Mouse (Mus musculus) frontal cortex, postnatal 10 days (tissue): ENCODE measurements at regions not wholly inside any gene's neighbourhood (a gene's known extent, or its start where the extent isn't known, plus 50 kb on each side); places are given as distances from the start of the nearest gene placed in this dataset.

Experiments used
- DNase-seq, 2 experiments: peaks; one replicate each; pipeline ENCODE4 v3.0.0; 2022; ENCODE audit warnings: low spot score in 2 of 2, mixed read lengths in 1 of 2

DNA sequence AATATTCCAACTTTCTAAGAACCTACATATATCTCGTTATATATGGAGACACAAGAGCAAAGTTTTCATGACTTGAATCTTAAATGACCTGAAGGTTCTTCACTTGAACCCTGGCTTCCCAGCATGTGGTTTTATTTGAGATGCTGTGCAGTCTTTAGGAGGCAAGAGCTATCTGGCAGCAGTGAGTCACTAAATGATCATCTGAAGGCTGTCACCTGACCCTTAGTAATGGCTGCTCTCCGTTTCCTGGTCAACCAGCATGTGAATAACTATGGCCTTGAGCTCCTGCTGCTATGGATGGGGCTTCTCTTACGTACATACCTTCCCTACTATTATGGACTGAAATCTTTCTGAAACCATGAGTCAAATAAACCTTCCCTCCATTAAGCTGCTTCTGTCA is 149.8 kb upstream of the Zpld1 start:
- DNase-seq, result no peak

DNA sequence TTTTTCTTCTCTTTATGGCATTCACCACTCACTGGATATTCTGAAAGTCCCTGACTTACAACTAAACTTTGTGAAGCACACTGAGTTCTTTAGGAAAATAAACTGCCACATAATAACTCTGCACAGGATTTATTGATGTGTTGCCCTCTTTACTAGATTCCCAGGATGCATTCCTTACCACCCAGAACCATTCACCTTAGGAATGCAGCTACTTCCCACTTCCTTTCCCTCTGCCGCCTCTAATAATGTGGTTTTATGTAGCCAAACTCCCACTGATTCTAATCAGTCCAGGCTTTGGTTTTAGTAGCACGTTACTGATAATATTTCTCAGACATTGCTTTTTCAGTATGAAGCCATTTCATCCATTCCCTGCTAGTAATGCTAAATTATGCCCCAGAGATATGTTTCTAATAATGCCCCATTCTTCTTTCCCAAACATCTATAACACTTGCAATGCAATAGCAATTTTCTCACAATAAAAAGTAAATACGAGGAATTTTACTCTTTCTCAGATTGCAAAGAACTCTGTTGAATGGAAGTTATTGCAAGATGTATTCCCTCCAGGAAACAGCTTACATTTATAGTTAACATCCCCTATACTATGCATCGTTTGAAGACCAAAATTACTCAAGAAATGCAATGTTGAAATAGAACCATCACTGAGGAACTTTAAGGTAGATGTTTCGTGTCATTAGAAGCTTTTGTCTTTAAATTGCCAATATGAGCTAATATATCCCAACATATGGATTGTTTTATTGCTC is 145.2 kb upstream of the Zpld1 start:
- DNase-seq, result no peak

GRCm38 (mm10) chr16:55435139-55435968 is 137.6 kb upstream of the Zpld1 start:
- no peak for DNase-seq

DNA sequence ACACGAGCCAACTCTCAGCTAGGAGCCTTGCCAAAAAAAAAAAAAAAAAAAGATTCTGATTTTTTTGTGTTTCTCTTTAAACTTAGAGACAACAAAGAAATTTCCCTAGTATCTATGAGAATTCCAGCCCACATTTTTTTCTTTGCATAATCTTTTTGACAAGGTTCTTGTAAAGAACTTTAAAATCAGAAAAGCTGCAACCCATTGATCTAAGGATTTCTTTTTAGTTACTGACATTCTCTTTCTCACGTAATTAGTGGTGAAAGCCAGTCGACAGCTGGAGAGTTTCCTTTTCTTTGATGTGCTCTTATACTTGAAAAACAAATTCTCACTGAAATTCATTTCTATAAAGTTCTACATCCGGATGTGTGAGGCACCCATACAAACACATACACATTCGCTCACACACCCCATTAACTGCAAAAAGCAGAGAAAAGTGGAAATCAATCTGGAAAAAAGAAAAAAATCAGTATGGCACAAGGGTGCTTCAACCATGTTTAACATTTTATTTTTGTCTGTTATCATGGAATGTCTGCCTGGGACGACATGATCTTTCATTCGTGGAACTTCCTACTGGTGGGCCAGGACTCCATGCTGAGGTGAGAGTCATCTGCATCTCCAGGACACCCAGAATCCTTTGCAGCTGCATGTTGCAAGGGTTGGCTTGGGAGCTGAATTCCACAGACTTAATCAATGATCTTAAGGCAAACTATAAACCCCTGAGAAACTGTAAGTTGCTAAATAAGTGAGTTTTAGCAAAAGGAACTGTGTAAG is 124.0 kb upstream of the Zpld1 start:
- DNase-seq, result no peak

- no peak for DNase-seq
Measured at GRCm38 (mm10) chr16:55420876-55421568, 123.2 kb upstream of the Zpld1 start.

DNA sequence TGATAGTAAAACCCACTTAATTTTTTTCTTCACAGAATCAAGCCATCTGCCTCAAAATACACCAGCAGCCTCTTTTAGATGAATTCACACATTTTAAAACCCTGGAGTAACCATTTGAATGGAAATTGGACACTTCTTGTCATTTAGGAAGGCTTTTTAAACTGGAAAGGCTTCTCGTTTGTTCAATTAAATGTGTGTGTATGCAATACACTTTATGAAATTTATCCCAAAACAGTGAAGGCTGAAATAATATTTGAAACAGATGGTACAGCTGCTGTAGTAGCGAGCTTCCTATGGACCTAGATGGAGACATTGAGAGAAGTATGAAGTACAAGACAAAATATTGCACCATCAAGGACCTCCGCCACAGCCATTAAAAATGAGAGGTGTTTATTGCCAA is 121.1 kb upstream of the Zpld1 start:
- no peak for DNase-seq

- no peak for DNase-seq
Measured at GRCm38 (mm10) chr16:55400818-55401217, 103.0 kb upstream of the Zpld1 start.

DNA sequence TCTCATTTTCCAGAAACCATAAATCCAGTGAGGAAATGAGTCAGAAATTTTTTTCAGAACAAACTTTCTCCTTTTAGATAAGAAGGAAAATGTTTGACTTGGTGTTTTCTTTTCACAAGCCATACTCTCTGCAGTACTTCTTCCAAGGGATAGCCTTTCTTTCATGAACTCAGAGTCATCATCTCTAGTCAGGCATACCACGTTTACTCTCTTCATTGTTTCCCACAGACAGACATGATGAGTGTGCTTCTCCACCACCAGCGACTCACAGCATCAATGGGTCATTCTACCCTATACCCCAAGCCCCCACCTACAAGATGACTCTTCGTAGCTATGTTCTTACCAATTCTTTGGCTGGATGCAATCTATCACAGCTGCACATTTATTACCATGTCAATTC is 97.1 kb upstream of the Zpld1 start:
- DNase-seq, result no peak

GRCm38 (mm10) chr16:55390400-55390799 is 92.6 kb upstream of the Zpld1 start:
- no peak for DNase-seq

GRCm38 (mm10) chr16:55379996-55380395 is 82.2 kb upstream of the Zpld1 start:
- no peak for DNase-seq

DNA sequence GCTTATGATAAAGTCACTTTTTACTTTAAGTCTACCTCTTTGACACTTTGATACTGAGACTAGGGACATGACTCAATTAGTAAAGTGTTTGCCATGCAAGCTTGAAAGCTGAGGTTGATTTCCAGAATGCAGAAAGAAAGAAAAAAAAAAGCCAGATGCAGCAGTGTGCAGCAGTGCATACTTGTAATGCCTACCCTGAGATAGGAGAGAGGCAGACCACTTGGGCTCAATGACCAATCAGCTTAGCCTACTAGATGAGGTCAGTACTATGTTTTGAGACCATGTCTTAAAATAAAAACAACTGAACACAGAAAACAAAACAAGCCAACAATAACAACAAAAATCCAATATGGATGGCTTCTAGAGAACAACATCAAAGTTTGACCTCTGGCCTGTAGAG is 81.4 kb upstream of the Zpld1 start:
- DNase-seq, result no peak

DNA sequence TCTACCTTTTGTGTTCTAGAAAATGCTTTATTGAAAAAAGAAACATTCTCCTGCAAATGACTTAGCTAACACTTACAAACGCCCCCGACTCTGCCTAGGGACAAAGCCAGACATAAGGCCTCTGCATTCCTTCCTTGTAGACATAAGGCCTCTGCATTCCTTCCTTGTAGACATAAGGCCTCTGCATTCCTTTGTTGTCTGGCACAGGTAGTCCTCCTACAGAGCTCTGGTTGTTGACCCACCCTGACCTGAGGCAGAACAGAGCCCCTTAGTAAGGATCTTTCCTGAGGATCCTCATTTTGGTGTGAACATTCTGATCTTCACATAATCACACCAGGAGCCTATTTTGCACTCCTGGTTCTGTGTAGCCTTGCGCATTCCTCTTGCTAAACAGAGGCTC is 80.9 kb upstream of the Zpld1 start:
- DNase-seq, result no peak

DNA sequence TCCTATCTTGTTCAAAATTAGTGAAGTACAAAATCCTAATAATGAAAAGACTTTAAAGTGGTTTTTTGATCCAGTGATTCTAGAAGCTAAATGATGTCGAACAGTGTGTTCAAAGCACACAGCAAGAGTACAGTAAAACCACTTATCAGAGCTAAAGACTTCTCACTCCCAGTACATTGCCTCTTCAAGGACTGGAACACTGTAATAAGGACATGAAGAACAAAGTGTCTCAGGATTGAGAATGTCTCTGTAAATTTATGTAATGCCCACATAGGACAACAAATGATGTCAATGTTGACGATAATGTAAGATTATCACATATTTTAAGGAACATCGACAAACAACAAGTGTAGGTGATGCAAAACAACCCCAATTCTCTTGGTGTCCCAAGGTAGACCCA is 78.1 kb upstream of the Zpld1 start:
- no peak for DNase-seq

DNA sequence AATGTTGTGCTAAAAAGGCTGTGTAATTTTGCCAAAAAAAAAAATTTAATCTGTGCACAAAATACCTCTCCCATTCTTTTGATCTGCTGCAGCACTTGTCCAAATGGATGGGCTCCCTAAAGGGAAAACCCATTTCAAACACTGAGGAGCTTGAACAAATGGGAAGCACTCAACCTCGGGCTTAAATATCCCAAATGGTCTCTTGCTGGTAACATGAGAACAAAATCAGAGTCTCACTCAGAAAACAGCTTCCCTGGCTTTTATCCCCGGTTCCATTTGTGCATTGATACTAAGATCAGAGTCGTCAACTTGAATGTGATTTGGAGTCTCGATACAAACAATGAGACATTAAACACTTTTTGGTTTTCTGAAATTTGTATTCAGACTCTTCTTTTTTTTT is 59.9 kb upstream of the Zpld1 start:
- DNase-seq, result no peak

GRCm38 (mm10) chr16:55356097-55356496 is 58.3 kb upstream of the Zpld1 start:
- DNase-seq, result no peak
